Mouse (Mus musculus): ENCODE data around the gene Kcnq1. TPM values are rescaled to one million over a fixed set of nuclear protein-coding genes. Genes with fewer than 3 reads are reported as not detected.

The Kcnq1 gene
- polyA plus RNA-seq, 1 experiment = 0.54 TPM

DNA sequence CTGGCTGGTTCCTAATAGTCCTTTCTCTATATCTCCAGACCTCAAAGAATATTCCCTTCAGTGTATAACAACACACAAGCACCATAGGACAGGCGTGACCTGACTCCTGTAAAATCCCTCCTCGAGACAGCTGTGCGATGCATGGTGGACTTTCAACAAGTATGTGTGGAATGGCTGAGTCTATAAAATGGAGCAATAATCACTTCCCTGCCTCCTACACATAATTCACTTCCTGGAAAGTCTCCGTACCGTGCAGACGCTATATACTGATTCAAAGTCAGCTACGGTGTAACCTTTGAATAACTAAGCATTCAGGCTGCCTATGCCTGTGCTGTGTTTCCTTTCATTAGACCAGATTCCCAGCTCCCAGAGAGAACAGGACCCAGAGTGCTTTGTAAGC lies 182.0 kb downstream of the Kcnq1 start:
- WGBS = 95% methylated on average over 7 of the region's 7 CpGs

DNA sequence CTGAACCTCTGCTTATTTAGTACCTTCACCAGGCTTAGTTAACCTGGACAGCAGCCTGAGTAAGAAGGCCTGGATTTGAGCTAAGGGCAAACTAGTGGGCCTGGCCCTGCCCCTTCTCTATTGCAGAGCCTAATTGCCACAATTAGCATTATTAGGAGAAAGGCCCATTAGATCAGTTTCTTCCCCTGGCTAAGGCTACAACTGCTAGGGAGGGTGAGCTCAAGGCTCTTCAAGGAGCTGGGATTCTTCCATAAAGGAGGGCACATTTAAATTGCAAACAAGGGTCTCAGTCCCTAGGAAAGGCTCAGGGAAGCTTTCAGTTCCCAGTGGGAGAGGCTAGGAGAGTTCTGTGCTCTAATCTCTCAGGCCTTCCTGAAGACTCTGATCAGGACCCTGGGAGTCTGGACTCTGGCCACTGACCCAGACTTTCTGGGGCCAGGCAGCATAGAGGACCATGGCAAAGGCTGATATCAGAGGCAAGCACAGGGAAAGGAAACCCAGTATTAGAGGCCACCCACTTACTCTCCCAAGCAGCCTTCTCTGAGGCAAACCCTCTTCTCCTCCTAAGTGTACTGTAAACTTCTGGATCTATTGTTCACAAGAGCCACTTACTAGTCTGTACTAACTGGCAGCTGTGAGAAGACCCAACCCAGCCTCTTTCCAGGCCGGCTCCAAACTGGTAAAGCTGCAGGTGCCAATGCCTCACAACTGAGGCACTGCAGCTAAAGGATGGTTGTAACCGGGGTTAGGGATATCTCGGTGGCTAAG lies 183.1 kb downstream of the Kcnq1 start:
- TF ChIP-seq POLR2A (IDR thresholded peaks at IDR 0.05; ENCODE audit: borderline replicate concordance, insufficient read depth, low read length) (no peak), CTCF (IDR thresholded peaks at IDR 0.05; ENCODE audit: borderline replicate concordance, insufficient read depth, low read depth, low read length) (no peak)
- 86% methylated on average over 3 of the region's 3 CpGs for WGBS
- no peak for DNase-seq
- Histone ChIP-seq H3K27me3 (ENCODE audit: control insufficient read depth, insufficient read depth, low read length) (no peaks in the 10 kb centered on the region), H3K27ac (ENCODE audit: insufficient read depth, low read length) (no peak overlapping the region), H3K4me1 (ENCODE audit: control insufficient read depth, insufficient read depth, low read length) (no peaks in the 10 kb centered on the region; the same call in 1 of the 2 replicates), H3K4me3 (replicated peaks; ENCODE audit: insufficient read depth, low read depth, low read length) (no peak overlapping the region)

More for the DNA sequence above, 182.0 kb downstream of the Kcnq1 start:
- TF ChIP-seq POLR2A (IDR thresholded peaks at IDR 0.05; ENCODE audit: borderline replicate concordance, insufficient read depth, low read length) (no peak), CTCF (IDR thresholded peaks at IDR 0.05; ENCODE audit: borderline replicate concordance, insufficient read depth, low read depth, low read length) (no peak)
- Histone ChIP-seq H3K4me3 (replicated peaks; ENCODE audit: insufficient read depth, low read depth, low read length) (no peak overlapping the region), H3K27me3 (ENCODE audit: control insufficient read depth, insufficient read depth, low read length) (no peaks in the 10 kb centered on the region), H3K27ac (ENCODE audit: insufficient read depth, low read length) (no peak overlapping the region), H3K4me1 (ENCODE audit: control insufficient read depth, insufficient read depth, low read length) (no peaks in the 10 kb centered on the region; the same call in 1 of the 2 replicates)
- no peak for DNase-seq

DNA sequence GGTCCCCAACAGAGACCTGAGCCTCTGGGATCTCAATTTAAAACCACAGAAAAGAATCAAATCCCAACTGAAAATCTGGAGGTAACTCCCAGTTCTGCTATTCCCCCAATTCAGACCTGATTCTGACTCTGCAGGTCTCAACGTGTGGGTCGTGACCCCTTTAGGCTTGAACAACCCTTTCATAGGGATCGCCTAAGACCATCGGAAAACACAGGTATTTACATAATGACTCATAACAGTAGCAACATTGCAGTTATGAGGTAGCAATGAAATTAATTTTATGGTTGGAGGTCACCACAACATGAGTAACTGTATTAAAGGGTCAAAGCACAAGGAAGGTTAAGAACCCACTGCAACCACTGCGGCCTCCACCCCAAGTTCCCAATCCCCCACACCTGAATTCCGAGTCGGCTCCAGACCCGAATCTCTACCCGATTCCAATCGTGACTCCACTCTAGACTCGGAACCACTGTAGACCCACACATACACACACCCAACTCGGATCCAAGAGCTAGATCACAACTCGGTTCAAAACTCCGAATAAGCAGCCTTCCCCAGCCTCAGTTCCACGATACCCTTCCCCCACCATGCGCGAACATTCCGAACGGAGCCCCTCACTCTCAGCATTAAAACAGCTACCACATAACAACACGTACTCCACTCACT lies 188.7 kb downstream of the Kcnq1 start:
- WGBS = 47% methylated on average over 20 of the region's 20 CpGs
- Histone ChIP-seq H3K27ac (ENCODE audit: insufficient read depth, low read length) (no peak overlapping the region), H3K4me1 (ENCODE audit: control insufficient read depth, insufficient read depth, low read length) (no peaks in the 10 kb centered on the region; the same call in 1 of the 2 replicates), H3K4me3 (replicated peaks; ENCODE audit: insufficient read depth, low read depth, low read length) (peak overlapping the region; percentile 86), H3K27me3 (ENCODE audit: control insufficient read depth, insufficient read depth, low read length) (no peaks in the 10 kb centered on the region)
- DNase-seq = peak; percentile 6 to 20
- no peak for TF ChIP-seq POLR2A (IDR thresholded peaks at IDR 0.05; ENCODE audit: borderline replicate concordance, insufficient read depth, low read length)
- no peak for TF ChIP-seq CTCF (IDR thresholded peaks at IDR 0.05; ENCODE audit: borderline replicate concordance, insufficient read depth, low read depth, low read length)

DNA sequence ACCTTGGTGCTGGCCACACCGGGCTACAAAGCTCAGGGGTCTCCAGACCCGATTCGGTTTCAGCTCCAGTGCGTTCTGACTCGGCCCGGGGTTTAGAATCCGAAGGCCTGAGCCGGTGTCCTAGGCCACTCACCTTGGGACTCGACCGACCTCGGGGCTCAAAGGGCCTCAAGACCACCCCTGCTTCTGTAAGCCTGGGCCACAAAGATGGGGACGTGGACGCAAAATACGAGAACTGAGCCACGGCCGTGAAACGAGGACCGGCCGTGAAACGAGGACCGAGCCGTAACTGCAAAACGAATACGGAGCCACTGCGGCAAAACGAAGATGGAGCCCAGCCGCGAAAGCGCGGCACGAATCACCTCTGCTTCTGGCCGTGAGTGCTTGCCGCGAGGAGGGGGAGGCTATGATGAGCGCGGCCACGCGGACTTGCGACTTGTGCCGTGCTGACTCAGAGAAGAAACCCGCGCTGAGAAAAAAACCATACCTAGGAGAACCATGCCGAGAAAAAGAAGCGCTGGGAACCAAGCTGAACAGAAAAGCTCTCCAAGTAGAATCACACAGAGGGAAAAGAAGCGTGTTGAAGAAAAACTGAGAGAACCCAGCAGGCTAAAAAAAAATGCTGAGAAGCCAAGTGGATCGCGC lies 189.3 kb downstream of the Kcnq1 start:
- Histone ChIP-seq H3K27ac (ENCODE audit: insufficient read depth, low read length) (no peak overlapping the region), H3K4me1 (ENCODE audit: control insufficient read depth, insufficient read depth, low read length) (no peaks in the 10 kb centered on the region; the same call in 1 of the 2 replicates), H3K27me3 (ENCODE audit: control insufficient read depth, insufficient read depth, low read length) (no peaks in the 10 kb centered on the region), H3K4me3 (replicated peaks; ENCODE audit: insufficient read depth, low read depth, low read length) (peak overlapping the region; percentile 86)
- TF ChIP-seq POLR2A (IDR thresholded peaks at IDR 0.05; ENCODE audit: borderline replicate concordance, insufficient read depth, low read length) (0 out of 2 replicates have a peak, but pooled peaks have one; percentile 5), CTCF (IDR thresholded peaks at IDR 0.05; ENCODE audit: borderline replicate concordance, insufficient read depth, low read depth, low read length) (no peak)
- DNase-seq = peak; percentile 48 to 52
- WGBS = 57% methylated on average over 47 of the region's 47 CpGs

DNA sequence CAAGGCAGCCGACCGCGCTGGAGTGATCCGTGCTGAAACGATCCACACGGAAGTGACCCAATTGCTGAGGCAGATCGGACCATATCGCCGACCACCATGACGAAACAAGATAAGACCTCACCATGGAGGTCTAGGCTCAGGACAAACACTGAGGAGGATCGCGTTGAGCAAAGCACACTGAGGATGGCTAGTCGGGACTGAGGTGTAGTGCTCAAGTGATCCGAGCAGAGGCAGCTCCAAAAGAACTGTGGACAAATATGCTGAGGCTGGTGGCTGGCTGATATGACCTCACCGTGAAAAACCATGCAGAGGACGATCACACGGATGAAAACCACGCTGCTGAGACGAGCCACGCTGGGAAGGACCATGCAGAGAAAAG lies 189.8 kb downstream of the Kcnq1 start:
- no peaks in the 10 kb centered on the region for H3K4me1 ChIP-seq (ENCODE audit: control insufficient read depth, insufficient read depth, low read length)
- DNase-seq = peak in 1 of 2 experiments; percentile 21
- WGBS = 51% methylated on average over 20 of the region's 20 CpGs
- H3K4me3 ChIP-seq (replicated peaks; ENCODE audit: insufficient read depth, low read depth, low read length) = peak overlapping the region; percentile 86
- no peaks in the 10 kb centered on the region for H3K27me3 ChIP-seq (ENCODE audit: control insufficient read depth, insufficient read depth, low read length)
- TF ChIP-seq POLR2A (IDR thresholded peaks at IDR 0.05; ENCODE audit: borderline replicate concordance, insufficient read depth, low read length) = no peak
- TF ChIP-seq CTCF (IDR thresholded peaks at IDR 0.05; ENCODE audit: borderline replicate concordance, insufficient read depth, low read depth, low read length) = no peak
- H3K27ac ChIP-seq (ENCODE audit: insufficient read depth, low read length) = peak overlapping the region; percentile 32; the same call in 1 of the 2 replicates

DNA sequence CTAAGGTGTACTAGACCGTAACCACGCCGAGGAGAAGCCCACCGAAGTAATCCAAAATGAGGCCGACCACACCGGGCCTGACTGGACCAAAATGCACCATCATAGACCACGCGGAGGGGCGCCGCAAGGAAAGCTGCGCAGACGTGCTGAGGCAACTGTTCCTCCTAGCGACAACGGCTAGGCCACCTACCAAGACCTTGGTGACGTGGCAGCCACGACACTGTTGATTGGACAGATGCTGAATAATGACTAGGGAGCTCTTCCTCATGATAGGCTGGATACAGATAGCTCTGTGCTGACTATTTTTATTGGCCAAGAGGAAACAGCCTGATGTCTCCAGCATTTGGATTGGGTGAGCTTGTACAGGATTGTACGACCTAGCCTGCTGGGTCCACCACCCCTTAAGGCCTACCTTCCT lies 190.2 kb downstream of the Kcnq1 start:
- H3K4me1 ChIP-seq (ENCODE audit: control insufficient read depth, insufficient read depth, low read length) = no peaks in the 10 kb centered on the region
- peak overlapping the region; percentile 32; the same call in 1 of the 2 replicates for H3K27ac ChIP-seq (ENCODE audit: insufficient read depth, low read length)
- no peak for TF ChIP-seq CTCF (IDR thresholded peaks at IDR 0.05; ENCODE audit: borderline replicate concordance, insufficient read depth, low read depth, low read length)
- TF ChIP-seq POLR2A (IDR thresholded peaks at IDR 0.05; ENCODE audit: borderline replicate concordance, insufficient read depth, low read length) = peak; percentile 91
- H3K4me3 ChIP-seq (replicated peaks; ENCODE audit: insufficient read depth, low read depth, low read length) = peak overlapping the region; percentile 86
- peak; percentile 88 to 95 for DNase-seq
- 52% methylated on average over 17 of the region's 17 CpGs for WGBS
- no peaks in the 10 kb centered on the region for H3K27me3 ChIP-seq (ENCODE audit: control insufficient read depth, insufficient read depth, low read length)

DNA sequence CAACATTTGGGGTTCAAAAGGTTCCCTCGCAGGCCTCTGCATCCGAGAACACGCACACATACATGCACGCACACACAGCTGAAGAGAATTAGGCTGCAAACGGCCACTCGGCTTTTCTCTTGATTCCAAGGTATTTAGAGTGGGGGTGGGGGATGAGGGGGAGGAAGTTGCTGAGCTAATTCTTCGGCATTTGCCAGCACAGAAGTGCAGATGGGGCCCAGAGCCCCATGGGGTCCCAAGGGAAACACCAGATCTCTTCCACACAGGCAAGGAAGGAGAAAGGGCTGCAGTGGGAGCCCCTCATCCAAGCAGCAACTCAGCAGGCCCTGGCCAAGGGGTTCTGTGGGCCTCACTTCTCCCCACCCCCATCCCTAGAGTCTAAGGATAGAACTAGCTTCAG lies 193.9 kb downstream of the Kcnq1 start:
- no peak overlapping the region for H3K27ac ChIP-seq (ENCODE audit: insufficient read depth, low read length)
- H3K4me1 ChIP-seq (ENCODE audit: control insufficient read depth, insufficient read depth, low read length) = peaks cover 6% of the 10 kb centered on the region
- no peak for TF ChIP-seq CTCF (IDR thresholded peaks at IDR 0.05; ENCODE audit: borderline replicate concordance, insufficient read depth, low read depth, low read length)
- no peak for TF ChIP-seq POLR2A (IDR thresholded peaks at IDR 0.05; ENCODE audit: borderline replicate concordance, insufficient read depth, low read length)
- H3K4me3 ChIP-seq (replicated peaks; ENCODE audit: insufficient read depth, low read depth, low read length) = no peak overlapping the region
- H3K27me3 ChIP-seq (ENCODE audit: control insufficient read depth, insufficient read depth, low read length) = no peaks in the 10 kb centered on the region
- no peak for DNase-seq
- WGBS = 90% methylated on average over 7 of the region's 7 CpGs
